Mouse (Mus musculus) liver (tissue): Measurements from ENCODE around the gene Akap2.
"Not testable (repeated sequence)": the region's sequence is repeated elsewhere in the genome, so short reads cannot be mapped to it uniquely, and the experiment has no call there.

ENCODE experiments used
- DNase-seq: peaks from one replicate; pipeline ENCODE4 v3.0.0-alpha.2; 2020; ENCODE audit warnings: mixed read lengths

Gene Akap2

GRCm38 (mm10) chr4:57883520-57884421 lies 166.3 kb downstream of the Akap2 start:
- DNase-seq, result peak; percentile 5

- no peak for DNase-seq
These were observed 167.1 kb downstream of the Akap2 start for GRCm38 (mm10) chr4:57884511-57884910.

- DNase-seq, result no peak
These were observed 167.7 kb downstream of the Akap2 start for GRCm38 (mm10) chr4:57885186-57885585.

- peak; percentile 31 for DNase-seq
These were observed 168.8 kb downstream of the Akap2 start for GRCm38 (mm10) chr4:57886066-57886887.

- no peak for DNase-seq
These were observed 169.4 kb downstream of the Akap2 start for GRCm38 (mm10) chr4:57886888-57887230.

GRCm38 (mm10) chr4:57888246-57888645 lies 170.8 kb downstream of the Akap2 start:
- no peak for DNase-seq

- not testable (repeated sequence) for DNase-seq
These were observed 171.5 kb downstream of the Akap2 start for GRCm38 (mm10) chr4:57888978-57889377.

- no peak for DNase-seq
These were observed 172.3 kb downstream of the Akap2 start for GRCm38 (mm10) chr4:57889773-57890172.

- no peak for DNase-seq
These were observed 174.6 kb downstream of the Akap2 start for GRCm38 (mm10) chr4:57892001-57892586.

GRCm38 (mm10) chr4:57895140-57895539 lies 177.7 kb downstream of the Akap2 start:
- DNase-seq, result no peak

GRCm38 (mm10) chr4:57895902-57896301 lies 178.4 kb downstream of the Akap2 start:
- DNase-seq, result no peak

GRCm38 (mm10) chr4:57896631-57897030 lies 179.2 kb downstream of the Akap2 start:
- no peak for DNase-seq

- peak; percentile 26 for DNase-seq
These were observed 183.8 kb downstream of the Akap2 start for GRCm38 (mm10) chr4:57901210-57901609.

GRCm38 (mm10) chr4:57902619-57903018 lies 185.2 kb downstream of the Akap2 start:
- DNase-seq, result no peak

- peak; percentile 50 for DNase-seq
These were observed 186.8 kb downstream of the Akap2 start for GRCm38 (mm10) chr4:57904211-57904610.

GRCm38 (mm10) chr4:57904638-57905037 lies 187.2 kb downstream of the Akap2 start:
- no peak for DNase-seq

- DNase-seq, result no peak
These were observed 189.3 kb downstream of the Akap2 start for GRCm38 (mm10) chr4:57906708-57907107.

- no peak for DNase-seq
These were observed 191.4 kb downstream of the Akap2 start for GRCm38 (mm10) chr4:57908860-57909259.

GRCm38 (mm10) chr4:57913021-57913420 lies 195.6 kb downstream of the Akap2 start:
- no peak for DNase-seq

GRCm38 (mm10) chr4:57914193-57915190 lies 197.0 kb downstream of the Akap2 start:
- DNase-seq, result no peak

- DNase-seq, result no peak
These were observed 197.9 kb downstream of the Akap2 start for GRCm38 (mm10) chr4:57915216-57915965.
